Mouse (Mus musculus) heart, embryonic 10.5 days (tissue): Measurements from ENCODE around the gene Ybx2. TPM values are rescaled to one million over a fixed set of nuclear protein-coding genes. Genes with fewer than 3 reads are reported as not detected.
A peak's percentile ranks its signal among the peaks of the same experiment; 100 is the strongest.

ENCODE experiments used
- DNase-seq: peaks from one replicate; pipeline ENCODE4 v3.0.0-alpha.2; 2017; ENCODE audit warnings: low spot score
- H3K27ac ChIP-seq: fragments of 300-500 bp; sonication (generic); 2 replicates; pipeline ENCODE4 v1.5.1; 2016; ENCODE audit warnings: mild to moderate bottlenecking
- H3K27me3 ChIP-seq: fragments of 300-500 bp; sonication (generic); 2 replicates; pipeline ENCODE4 v1.6.1; 2016; ENCODE audit warnings: mild to moderate bottlenecking; ENCODE audit not compliant: poor library complexity, insufficient read depth, severe bottlenecking
- H3K36me3 ChIP-seq: fragments of 300-500 bp; sonication (generic); 2 replicates; pipeline ENCODE4 v1.6.1; 2016; ENCODE audit warnings: mild to moderate bottlenecking, moderate library complexity
- H3K4me1 ChIP-seq: fragments of 300-500 bp; sonication (generic); 2 replicates; pipeline ENCODE4 v1.6.1; 2016; ENCODE audit warnings: mild to moderate bottlenecking
- H3K4me3 ChIP-seq: fragments of 300-500 bp; sonication (generic); 2 replicates; pipeline ENCODE4 v1.5.1; 2016; ENCODE audit warnings: mild to moderate bottlenecking, moderate library complexity
- H3K9me3 ChIP-seq: fragments of 300-500 bp; sonication (generic); 2 replicates; pipeline ENCODE4 v1.6.1; 2016; ENCODE audit warnings: mild to moderate bottlenecking, moderate library complexity
- WGBS: fragments of 180-500 bp; shearing (Covaris S2); methylation state at CpG from one replicate; pipeline ENCODE4 v1.1.7; 2016; 5-methylcytosine and 5-hydroxymethylcytosine counted together
- polyA plus RNA-seq: library from polyadenylated mRNA; unstranded; fragments of >200 nt; fragmentation: Nextera tagmentation; extraction: Ambion mirVana; gene quantifications from 2 replicates; pipeline ENCODE4 v1.2.1, GENCODE M21; 2016

Ybx2 gene
- polyA plus RNA-seq, 1 experiment from 2014 or later = 1.8 TPM

DNA sequence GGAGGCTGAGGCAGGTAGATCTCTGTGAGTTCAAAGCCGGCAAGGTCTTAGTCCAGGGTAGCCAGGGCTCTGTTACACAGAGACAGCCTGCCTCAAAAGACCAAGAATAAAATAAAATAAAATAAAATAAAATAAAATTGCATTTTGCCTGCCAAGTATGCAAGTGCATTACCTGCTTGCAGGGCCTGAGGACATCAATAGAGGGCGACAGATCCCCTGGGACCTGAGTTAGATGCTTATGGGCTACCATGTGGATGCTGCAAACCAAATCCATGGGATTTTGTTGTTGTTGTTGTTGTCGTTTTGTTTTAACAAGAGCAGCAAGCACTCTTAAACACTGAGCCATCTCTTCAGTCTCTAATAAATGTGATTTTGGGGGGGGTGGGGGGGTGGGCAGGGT, 3.3 kb upstream of the Ybx2 start:
- WGBS = 38% methylated on average over 3 of the region's 3 CpGs
- Histone ChIP-seq H3K36me3 (no peaks in the 10 kb centered on the region), H3K4me3 (no peak overlapping the region), H3K27ac (no peak overlapping the region), H3K4me1 (peaks cover 28% of the 10 kb centered on the region), H3K27me3 (peaks cover 24% of the 10 kb centered on the region), H3K9me3 (no peaks in the 10 kb centered on the region)
- no peak for DNase-seq

DNA sequence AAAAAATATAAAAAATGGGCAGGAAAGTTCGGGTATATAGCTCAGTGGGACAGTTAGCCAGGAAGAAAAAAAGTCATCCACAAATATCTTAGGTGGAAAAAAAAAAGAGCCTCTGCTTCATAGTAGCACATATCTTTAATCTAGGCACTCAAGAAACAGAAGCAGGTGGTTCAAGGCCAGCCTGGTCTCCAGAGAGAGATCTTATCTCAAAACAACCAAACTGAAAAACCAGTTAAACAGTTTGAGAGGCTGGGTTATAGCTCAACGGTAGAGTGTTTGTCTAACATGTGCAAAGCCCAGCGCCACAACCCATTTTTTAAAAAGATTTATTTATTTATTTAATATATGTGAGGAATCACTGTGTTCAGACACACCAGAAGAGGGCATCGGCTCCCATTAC, 2.5 kb upstream of the Ybx2 start:
- Histone ChIP-seq H3K27me3 (peaks cover 32% of the 10 kb centered on the region), H3K36me3 (no peaks in the 10 kb centered on the region), H3K9me3 (no peaks in the 10 kb centered on the region), H3K4me3 (no peak overlapping the region), H3K4me1 (peaks cover 36% of the 10 kb centered on the region), H3K27ac (no peak overlapping the region)
- DNase-seq = no peak
- WGBS = 71% methylated on average over 4 of the region's 4 CpGs

DNA sequence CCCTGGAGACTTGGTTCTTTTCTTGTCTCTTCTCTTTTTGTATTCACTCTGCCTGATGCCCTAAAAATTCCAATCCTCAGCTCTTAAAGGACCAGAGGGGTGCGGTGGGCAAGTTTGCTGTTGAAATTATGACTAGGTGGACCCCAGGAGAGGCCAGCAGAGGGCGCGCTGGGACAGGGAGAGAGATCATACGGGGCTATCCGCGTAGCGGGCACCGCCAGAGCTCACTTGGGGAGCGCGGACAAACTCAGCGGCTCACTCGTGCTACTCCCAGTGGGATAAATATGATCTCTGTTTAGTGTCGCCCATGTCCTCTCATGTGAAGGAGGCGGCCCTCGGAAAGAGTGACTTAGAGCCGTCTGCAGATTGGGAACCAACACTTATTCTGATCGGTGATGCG, 1.4 kb upstream of the Ybx2 start:
- 1% methylated on average over 18 of the region's 18 CpGs for WGBS

DNA sequence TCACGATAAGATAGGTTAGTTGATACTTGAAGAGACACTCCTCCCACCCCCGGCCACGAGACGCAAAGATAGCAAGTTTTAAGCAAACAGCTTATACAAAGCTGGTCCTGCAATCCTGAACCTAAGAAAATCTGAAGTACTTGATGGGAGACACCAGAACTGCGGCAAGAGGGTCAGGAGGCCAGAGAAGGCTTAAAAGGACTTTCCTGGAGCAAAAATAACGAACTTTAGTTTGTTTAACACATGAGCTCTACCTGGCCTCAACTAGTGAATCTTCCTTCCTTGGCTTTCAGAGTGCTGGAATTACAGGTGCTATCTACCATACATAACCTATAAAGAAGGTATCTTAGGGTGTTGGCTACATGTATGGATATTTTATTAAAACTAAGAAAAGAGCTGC, 915 bp upstream of the Ybx2 start:
- Histone ChIP-seq H3K4me1 (peaks cover 36% of the 10 kb centered on the region), H3K27ac (no peak overlapping the region), H3K27me3 (peaks cover 48% of the 10 kb centered on the region), H3K36me3 (no peaks in the 10 kb centered on the region), H3K4me3 (peak overlapping the region; percentile 77; the same call in 1 of the 2 replicates), H3K9me3 (no peaks in the 10 kb centered on the region)
- no peak for DNase-seq
- WGBS = 20% methylated on average over 6 of the region's 6 CpGs

More for the DNA sequence above, 1.4 kb upstream of the Ybx2 start:
- Histone ChIP-seq H3K36me3 (no peaks in the 10 kb centered on the region), H3K4me1 (peaks cover 36% of the 10 kb centered on the region), H3K4me3 (peak overlapping the region; percentile 77), H3K27me3 (peaks cover 43% of the 10 kb centered on the region), H3K27ac (0 out of 2 replicates have a peak overlapping the region, but pooled peaks have one; percentile 22), H3K9me3 (no peaks in the 10 kb centered on the region)
- DNase-seq = peak; percentile 95

DNA sequence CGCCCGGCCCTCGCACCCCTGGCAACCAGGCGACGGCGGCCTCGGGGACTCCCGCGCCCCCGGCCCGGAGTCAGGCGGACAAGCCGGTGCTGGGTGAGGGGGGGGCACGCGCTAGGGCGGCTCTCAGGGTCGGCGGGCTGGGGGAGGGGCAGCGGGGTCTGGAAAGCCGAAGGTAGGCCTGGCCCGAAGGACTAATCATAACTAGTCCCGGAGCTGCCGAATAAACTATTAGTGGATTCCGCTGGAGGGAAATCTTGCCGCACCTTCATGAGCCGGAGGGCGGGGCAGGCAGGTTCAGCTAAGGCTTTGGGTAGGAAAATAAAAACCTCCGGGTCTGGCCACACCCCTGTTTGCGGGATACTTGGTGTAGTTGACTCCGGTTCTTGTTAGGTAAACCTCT, 560 bp downstream of the Ybx2 start:
- Histone ChIP-seq H3K9me3 (no peaks in the 10 kb centered on the region), H3K36me3 (no peaks in the 10 kb centered on the region), H3K4me1 (peaks cover 36% of the 10 kb centered on the region), H3K27me3 (peaks cover 59% of the 10 kb centered on the region), H3K4me3 (peak overlapping the region; percentile 77), H3K27ac (peak overlapping the region; percentile 85)
- no peak for DNase-seq
- 3% methylated on average over 30 of the region's 30 CpGs for WGBS

DNA sequence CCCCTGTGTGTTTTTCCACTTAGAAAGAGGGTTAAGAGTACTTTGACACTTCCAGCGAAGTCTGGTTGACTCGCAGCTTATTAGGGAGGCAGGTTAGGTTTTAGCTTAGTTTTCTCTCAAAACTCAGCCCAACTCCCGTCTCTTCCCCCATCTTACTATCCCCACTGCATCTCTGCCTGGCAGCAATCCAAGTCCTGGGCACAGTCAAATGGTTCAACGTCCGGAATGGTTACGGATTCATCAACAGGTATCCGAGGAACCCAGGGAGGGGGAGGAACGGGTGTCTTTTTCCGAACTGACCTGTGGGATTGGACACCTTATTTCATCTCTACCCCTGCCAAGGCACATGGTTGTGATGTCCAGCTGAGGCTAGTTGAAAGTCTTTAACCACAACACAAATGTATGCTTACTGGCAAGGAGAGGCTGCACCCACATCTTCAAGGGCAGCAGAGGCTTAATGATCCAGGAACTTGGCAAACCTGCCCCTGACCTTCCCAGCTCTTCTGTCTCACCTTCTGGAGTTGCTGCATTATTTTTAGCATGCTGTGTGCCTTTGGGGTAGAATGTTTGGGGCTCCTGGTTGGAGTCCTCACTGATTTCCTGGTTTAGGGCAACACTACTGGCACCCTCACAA, 1.2 kb downstream of the Ybx2 start:
- H3K4me1 ChIP-seq = peaks cover 36% of the 10 kb centered on the region
- no peaks in the 10 kb centered on the region for H3K9me3 ChIP-seq
- no peak for DNase-seq
- peaks cover 59% of the 10 kb centered on the region for H3K27me3 ChIP-seq
- peak overlapping the region; percentile 77 for H3K4me3 ChIP-seq
- H3K36me3 ChIP-seq = no peaks in the 10 kb centered on the region
- 46% methylated on average over 9 of the region's 9 CpGs for WGBS
- H3K27ac ChIP-seq = peak overlapping the region; percentile 85; the same call in 1 of the 2 replicates

DNA sequence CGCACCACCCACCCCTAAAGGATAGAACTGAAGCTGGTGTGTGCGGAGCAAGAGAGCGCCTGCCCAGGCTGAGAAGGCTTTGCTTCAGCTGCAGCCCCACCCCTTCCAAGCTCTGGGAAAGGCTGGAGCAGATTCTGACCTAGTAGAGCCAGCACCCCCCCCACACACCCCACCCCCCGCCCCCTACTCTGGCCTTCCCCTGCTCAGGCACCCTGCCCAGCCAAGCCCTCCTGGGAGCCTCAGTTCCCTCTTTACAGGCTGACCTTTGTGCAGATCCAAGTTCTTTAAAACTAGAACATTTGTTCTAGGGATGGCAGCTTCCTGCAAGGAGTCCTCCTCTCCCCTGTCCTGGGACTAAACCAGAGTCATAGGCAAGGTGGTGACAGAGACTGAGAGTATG, 1.8 kb downstream of the Ybx2 start:
- H3K36me3 ChIP-seq = peaks cover under 1% of the 10 kb centered on the region; the same call in 1 of the 2 replicates
- 36% methylated on average over 4 of the region's 4 CpGs for WGBS
- no peak overlapping the region for H3K4me3 ChIP-seq
- peaks cover 59% of the 10 kb centered on the region for H3K27me3 ChIP-seq
- H3K27ac ChIP-seq = peak overlapping the region; percentile 52; the same call in 1 of the 2 replicates
- peaks cover 36% of the 10 kb centered on the region for H3K4me1 ChIP-seq
- no peak for DNase-seq
- no peaks in the 10 kb centered on the region for H3K9me3 ChIP-seq

DNA sequence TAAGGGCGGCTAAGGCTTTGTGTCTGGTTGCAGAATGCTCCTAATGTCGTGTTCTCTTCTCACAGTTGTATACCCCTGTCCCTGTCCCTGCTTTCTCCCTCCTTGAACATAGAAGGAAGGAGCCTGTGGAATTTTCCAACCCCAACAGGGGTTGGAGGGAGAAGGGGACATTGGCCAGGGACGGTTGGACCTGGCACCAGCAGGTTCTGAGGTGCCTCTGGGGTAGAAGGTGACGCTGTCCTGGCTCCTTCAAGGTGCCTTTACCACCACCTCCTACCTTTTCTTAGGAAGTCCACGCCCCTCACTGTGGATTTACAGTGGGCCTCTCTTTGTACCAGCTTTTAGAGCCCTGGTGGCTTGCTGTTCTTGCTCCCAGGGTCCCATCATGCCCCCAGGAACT, 2.2 kb downstream of the Ybx2 start:
- H3K9me3 ChIP-seq = no peaks in the 10 kb centered on the region
- H3K4me1 ChIP-seq = peaks cover 36% of the 10 kb centered on the region
- no peak for DNase-seq
- 59% methylated on average over 5 of the region's 5 CpGs for WGBS
- no peak overlapping the region for H3K4me3 ChIP-seq
- H3K27me3 ChIP-seq = peaks cover 62% of the 10 kb centered on the region
- H3K36me3 ChIP-seq = peaks cover 5% of the 10 kb centered on the region
- H3K27ac ChIP-seq = peak overlapping the region; percentile 52; the same call in 1 of the 2 replicates

DNA sequence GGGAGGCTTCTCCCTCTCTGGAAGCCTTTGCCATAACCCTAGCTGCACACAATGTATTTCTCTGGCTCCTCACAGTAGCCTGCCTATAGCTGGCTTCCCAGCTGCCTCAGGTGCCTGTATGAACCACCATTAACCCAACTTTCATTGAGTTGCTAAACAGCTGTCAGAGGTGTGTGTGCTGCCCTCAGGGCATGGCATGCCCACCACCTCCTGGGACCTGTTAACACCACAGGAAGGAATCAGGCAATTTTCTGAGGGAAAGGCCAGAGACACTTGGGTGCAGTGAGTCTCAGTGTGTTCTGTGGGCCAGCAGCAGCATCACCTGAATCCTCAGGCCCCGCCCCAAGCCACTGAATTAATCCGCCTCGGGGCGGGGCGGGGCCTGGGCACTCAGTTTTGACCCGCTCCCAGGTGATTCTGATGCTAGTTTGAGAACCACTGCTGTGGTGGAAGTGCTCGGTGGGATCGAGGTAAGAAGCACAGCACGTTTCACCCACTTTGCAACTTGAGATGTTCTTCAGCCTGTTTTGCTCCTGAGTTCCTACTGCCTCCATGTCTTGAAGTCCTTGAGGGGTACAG, 2.9 kb downstream of the Ybx2 start:
- Histone ChIP-seq H3K27me3 (peaks cover 68% of the 10 kb centered on the region), H3K4me1 (peaks cover 36% of the 10 kb centered on the region), H3K9me3 (no peaks in the 10 kb centered on the region), H3K4me3 (no peak overlapping the region), H3K36me3 (peaks cover 11% of the 10 kb centered on the region), H3K27ac (no peak overlapping the region)
- no peak for DNase-seq
- 28% methylated on average over 9 of the region's 9 CpGs for WGBS

DNA sequence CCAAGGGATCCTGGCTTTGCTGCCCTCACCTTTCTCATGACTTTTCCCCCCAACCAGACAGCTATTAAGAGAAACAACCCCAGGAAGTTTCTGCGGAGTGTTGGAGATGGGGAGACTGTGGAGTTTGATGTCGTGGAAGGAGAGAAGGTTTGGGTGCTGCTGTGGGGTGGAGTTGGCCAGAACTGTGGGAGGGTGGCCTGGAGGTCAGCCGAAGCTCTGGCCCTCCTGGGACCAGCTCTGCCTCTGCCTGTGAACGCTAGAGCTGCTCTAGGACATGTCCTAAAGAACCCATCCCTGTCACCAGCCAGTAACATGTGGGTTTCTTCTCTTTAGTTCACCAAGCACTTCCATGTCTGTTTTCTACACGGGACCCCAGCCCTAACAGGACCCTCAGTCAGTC, 3.6 kb downstream of the Ybx2 start:
- peaks cover 73% of the 10 kb centered on the region for H3K27me3 ChIP-seq
- H3K9me3 ChIP-seq = no peaks in the 10 kb centered on the region
- H3K4me1 ChIP-seq = peaks cover 31% of the 10 kb centered on the region
- H3K27ac ChIP-seq = no peak overlapping the region
- WGBS = 57% methylated on average over 5 of the region's 5 CpGs
- no peak overlapping the region for H3K4me3 ChIP-seq
- peaks cover 18% of the 10 kb centered on the region for H3K36me3 ChIP-seq
- no peak for DNase-seq

DNA sequence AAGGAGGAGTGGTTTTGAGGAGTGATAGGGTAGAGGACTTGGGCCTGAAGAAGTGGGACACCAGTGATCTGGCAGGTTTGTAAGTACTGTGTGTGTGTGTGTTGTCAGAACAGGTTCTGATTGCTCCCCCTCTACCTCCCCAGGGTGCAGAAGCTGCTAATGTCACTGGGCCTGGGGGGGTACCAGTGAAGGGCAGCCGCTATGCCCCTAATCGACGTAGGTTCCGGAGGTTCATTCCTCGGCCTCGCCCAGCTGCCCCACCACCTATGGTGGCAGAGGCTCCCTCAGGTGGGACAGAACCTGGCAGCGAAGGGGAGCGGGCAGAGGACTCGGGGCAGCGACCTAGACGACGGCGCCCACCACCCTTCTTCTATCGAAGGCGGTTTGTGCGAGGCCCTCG, 4.1 kb downstream of the Ybx2 start:
- H3K4me1 ChIP-seq = peaks cover 29% of the 10 kb centered on the region
- peaks cover 77% of the 10 kb centered on the region for H3K27me3 ChIP-seq
- 91% methylated on average over 17 of the region's 17 CpGs for WGBS
- H3K27ac ChIP-seq = peak overlapping the region; percentile 48; the same call in 1 of the 2 replicates
- H3K36me3 ChIP-seq = peaks cover 24% of the 10 kb centered on the region
- H3K9me3 ChIP-seq = no peaks in the 10 kb centered on the region
- DNase-seq = no peak
- H3K4me3 ChIP-seq = no peak overlapping the region

DNA sequence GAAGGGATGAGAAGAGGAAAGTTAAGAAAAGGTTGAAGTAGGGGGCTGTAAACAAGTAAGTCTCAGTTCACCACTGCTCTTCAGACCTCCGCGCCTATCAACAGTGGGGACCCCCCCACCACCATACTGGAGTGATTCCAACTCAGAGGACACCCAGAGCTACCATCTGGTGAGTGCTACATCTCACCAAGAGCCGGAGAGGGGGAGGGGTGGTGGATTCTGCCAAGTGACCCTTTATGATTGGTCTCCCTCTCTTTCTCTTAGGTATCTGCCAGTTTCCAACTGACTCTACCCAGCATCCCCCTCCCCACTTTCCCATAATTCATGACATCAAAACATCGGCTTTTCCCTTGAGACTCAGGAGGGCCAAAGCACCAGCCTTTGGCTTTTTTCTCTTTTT, 5.4 kb downstream of the Ybx2 start:
- Histone ChIP-seq H3K9me3 (no peaks in the 10 kb centered on the region), H3K27me3 (peaks cover 78% of the 10 kb centered on the region), H3K27ac (no peak overlapping the region), H3K4me3 (no peak overlapping the region), H3K4me1 (peaks cover 27% of the 10 kb centered on the region), H3K36me3 (peaks cover 36% of the 10 kb centered on the region)
- DNase-seq = no peak
- WGBS = 81% methylated on average over 4 of the region's 4 CpGs

DNA sequence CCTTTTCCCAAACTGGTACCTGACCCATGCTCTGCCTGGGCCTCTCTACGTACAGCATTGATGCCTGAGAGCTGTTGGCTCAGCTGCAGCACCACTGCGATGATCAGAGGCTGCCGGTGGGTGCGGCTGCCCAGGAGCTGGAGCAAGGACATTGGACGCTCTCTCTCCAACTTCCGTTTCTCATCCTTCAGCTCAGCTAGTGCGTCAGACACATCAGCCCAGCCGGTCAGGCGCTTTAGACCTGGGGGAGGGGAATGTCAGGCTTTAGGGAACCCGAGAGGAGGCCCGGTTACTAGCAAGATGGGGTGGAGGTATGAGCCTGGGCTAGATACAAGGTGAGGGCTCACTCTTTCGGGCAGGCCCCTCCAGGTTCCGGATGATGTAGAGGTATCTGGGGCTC, 9.6 kb downstream of the Ybx2 start:
- H3K4me3 ChIP-seq = peak overlapping the region; percentile 70; the same call in 1 of the 2 replicates
- WGBS = 67% methylated on average over 13 of the region's 13 CpGs
- no peaks in the 10 kb centered on the region for H3K9me3 ChIP-seq
- peaks cover 43% of the 10 kb centered on the region for H3K27me3 ChIP-seq
- H3K36me3 ChIP-seq = peaks cover 41% of the 10 kb centered on the region
- H3K4me1 ChIP-seq = peaks cover 34% of the 10 kb centered on the region
- H3K27ac ChIP-seq = peak overlapping the region; percentile 39; the same call in 1 of the 2 replicates
- no peak for DNase-seq
